Mouse (Mus musculus): Measurements from ENCODE around the gene Kcne2.

The Kcne2 gene

DNA sequence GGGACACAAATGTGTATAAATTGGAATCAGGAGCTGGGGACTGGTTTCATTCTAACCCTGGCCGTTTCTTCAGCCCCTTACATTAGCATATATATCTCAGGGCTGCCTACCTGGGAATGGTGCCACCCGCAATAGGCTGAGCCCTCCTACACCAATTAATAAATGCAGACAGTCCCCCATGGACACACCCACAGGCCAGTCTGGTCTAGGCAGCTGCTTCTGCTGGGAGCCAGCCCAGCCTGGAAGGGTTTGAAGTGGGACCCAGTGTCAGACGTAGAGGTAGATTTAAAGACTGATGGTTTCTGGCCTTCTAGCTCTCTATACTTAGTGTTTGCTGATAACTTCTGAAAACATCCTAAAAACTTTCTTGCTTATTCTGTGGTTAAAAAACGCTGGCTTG, 16.9 kb downstream of the Kcne2 start:
- DNase-seq (ENCODE audit: low read depth, low spot score) = no peak

DNA sequence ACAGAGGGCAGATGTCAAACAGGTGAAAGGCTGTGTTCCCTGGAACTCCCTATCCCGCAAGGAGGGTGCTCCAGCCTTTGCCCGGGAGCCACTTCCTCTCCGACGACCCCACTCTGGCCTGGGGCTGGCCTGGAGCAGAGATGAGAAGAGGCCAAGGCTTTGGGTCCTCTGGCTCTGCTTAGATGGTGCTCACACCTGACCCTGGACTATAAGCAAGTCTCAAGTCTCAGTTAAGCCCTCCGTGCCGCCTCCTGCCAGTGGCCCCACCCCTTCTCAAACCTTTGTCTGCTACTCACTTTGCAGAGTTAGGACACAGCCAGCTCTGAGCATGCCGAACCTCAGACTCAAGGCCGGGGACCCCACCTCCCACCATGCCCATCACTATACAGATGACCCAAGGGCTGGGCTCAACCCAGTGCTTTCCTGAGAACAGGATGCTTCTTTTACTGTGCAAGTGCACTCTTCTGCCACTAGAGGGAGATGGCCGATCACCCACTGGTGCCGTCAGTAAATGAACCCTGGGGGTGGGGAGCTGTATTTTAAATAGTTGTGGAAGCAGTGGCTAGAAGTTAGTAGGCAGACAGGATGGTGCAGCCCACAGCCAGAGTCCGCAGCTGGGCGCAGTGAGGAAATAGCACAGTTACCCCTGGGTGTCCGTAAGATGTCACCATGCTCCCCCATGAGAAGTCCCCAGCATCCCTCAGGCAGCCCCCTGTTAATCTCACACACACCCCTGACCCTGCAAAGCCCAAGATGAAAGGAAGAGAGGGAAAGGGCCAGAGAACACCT, 22.0 kb downstream of the Kcne2 start:
- peak; percentile 70 for DNase-seq (ENCODE audit: low read depth, low spot score)

DNA sequence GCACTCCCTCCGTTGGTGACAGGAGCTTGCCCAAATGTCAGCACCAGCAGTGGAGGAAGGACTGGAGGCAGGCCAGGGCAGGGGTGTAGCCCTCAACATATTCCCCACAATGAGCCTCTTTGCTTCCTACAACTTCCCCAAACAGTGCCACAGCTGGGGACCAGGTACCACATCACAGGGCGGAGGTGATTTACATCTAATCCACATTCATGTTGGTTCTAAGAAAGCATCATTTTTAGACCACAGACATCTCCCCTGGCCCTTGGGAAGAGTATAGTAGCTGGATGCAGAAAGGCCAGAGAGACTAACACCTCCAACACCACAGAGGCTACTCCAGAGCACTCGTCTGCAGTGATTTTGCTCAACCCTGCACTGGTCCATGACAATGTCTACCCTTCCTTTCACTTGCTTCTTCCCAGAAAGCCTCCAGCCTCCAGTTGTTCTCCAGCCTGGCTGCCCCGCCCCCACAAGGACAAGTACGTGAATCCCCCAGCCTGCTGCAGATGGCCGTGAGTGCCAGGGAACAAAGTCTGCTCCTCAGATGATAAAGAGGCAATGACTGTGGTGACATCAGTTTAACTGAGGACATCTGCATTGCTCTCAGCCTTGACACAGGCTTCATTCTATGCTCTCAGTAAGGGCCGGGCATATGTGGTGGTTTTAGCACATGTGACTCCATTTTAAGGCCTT, 24.0 kb downstream of the Kcne2 start:
- DNase-seq (ENCODE audit: low read depth, low spot score) = no peak

DNA sequence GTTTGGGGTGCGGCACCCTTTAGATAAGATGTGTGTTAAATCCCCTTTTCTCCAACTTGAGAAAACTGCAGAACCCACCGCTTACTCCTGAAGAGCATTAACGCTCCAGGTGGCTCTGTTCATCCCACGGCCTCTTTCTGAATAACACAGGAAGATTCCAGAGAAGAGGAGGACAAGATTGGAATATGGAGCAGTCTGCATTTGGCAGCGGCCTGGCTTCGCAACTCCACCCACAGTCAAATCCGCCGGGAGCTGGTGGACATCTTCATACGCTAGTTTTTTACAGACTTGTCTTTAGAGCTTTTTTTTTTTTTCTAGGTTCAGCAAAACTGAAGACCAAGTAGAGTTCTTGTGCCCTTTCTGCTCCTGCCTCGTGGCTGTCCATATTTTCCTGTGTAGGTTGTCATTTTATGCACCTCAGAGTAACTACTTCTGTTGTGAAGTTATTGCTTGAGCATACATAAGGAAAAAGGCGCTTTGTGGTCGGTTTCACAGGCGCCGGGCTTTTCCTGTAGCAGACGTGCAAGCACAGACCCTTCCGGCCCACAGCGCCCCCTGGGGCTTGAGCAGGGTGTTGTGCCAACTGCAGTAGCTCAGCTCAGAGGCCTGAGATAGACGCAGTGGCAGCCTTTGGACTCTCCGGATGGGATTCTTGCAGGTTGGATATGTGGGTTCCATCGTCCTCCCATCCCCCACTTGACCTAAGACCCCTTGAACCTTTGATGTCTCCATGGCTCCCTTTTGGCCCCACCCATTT, 27.3 kb downstream of the Kcne2 start:
- DNase-seq (ENCODE audit: low read depth, low spot score) = peak; percentile 83

DNA sequence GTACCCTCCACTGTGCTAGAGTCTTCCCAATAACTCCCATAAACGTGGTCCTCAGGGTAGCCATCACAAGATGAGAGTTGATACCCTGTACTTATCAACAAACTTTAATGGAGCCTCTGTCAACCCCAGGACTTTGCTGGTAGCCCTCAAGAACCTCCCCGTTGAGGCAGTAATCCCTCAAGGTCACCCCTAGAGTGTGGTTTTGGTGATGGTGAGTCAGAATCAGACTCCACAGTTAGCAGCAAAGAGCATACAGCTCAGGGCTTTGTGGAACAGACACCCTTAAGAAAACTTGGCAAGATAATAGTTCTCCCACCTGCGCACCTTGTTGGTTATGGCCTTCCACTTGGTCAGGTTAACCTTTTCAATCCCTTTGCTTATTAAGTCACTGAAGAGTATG, 28.2 kb downstream of the Kcne2 start:
- DNase-seq (ENCODE audit: low read depth, low spot score) = no peak

DNA sequence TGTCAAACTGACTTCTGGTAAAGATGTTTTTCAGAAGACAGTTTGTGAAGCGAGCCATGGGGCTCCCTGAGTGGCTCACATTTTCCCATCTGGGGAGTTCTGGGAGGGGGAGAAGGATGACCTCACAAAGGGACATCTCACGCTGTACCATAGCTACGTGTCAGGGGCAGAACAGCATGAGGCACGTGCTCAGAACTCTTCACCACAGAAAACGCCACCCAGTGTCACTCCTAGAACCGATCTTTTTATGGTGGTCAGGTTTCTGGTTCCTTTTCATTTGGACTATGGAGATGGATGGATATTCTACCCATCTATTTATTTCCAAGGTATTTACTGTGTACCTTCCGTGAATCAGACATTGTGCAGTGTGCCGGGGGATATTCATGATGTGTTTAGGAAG, 29.2 kb downstream of the Kcne2 start, which contains the start of gene Fam243:
Gene Fam243, minus strand, starts transcription at position 101 of the 400 bp plus-strand sequence.
- no peak for DNase-seq (ENCODE audit: low read depth, low spot score)

DNA sequence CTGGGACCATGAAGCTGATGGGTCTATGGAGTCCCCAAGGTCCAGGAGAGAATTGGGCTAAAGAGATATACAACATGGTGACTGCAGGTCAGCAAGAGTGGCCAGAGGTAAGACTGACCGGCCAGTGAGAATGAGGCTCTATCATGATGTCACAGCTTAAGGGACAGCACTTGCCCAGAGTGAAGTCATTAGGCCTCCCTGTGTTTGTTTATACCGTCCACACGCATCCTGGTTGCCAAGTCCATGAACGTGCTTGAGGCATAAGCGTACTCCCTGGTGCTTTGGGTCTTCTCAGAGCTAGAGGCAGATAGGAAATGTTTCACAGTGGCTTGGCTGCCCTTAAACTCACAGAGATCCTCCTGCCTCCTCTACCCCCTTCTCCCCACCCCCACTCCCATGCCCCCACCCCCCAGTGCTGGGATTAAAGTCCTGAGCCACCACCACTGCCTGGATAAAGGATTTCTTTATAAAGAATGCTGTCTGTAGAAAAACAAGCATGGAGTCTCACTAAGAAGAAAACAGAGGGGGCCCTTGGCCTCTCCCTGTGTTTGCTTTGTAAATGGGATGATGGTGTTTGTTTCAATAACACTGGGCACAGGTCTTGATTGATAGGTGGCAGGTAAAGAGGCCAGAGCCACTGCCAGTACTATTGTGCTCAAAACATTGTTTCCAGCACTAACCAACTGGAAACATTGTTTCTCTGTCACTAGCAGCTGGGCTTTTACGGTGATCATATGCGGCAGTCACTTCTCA, 32.3 kb downstream of the Kcne2 start:
- no peak for DNase-seq (ENCODE audit: low read depth, low spot score)

DNA sequence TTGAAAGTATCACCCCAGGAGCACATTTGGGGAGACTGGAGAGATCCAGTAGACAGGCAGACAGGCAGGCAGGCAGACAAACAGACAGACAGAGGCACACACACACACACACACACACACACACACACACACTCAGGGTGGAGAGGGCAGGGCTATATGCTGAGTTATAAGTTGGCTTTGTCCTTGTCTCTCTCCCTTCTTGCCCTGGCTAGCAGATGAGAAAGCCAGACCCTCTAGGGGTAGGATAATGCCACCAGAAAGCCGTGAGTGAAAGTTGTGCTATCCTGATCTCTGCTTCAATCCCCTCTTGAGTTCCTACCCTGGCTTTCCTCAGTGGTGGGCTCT, 32.8 kb downstream of the Kcne2 start:
- no peak for DNase-seq (ENCODE audit: low read depth, low spot score)

DNA sequence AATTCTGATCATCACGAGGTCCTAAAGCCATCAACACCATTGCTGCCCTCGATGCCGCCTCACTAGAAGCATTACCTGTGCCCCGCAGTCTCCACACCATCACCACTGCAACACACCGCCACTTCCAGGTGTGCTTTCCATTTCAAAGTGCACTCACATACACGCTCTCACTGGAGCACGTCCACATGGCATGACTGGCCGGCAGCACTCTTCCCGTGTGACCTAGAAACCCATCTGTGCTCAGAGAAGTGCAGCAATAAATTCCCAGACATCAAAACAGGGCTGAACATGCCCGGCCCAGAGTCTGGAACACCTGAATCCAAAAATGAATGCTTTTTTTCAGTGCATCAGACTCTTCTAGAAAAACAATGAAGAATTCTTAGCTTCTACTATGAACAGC, 35.7 kb downstream of the Kcne2 start:
- no peak for DNase-seq (ENCODE audit: low read depth, low spot score)

DNA sequence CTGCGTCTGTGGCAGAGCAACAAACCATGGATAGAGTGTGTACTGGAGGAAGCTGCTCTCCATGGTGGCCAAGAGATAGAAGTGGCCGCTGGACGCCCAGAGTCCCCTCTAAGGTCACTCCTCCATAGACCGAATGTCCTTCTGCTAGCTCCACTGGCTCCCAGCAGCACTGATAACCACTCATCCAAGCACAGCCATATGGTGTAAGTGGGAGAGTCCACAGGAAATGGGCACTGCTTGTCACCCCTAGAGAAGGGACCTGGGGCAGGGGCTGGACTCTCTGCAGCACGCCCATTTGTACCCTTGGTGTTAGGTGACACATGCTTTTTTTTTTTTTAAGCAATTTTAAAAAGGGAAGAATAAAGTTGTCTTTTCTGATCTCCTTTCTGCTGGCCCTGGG, 38.8 kb downstream of the Kcne2 start:
- no peak for DNase-seq (ENCODE audit: low read depth, low spot score)

DNA sequence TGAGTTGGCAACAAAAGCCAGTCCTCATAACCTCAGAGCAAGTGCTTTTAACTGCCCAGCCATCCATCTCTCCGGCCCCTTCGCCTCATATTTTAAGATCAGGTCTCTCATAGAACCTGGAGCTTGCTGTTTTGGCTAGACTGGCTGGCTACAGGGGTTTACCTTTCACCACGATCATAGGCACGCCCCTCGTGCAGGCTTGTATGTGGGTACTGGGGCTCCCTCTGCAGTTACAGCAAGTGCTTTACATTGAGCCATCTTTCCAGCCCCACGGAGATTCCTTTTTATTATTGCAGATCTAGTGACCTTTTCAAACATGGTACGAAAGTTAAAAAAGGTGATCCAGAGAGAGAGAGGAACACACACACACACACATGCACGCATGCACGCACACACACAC, 42.4 kb downstream of the Kcne2 start:
- DNase-seq (ENCODE audit: low read depth, low spot score) = no peak

DNA sequence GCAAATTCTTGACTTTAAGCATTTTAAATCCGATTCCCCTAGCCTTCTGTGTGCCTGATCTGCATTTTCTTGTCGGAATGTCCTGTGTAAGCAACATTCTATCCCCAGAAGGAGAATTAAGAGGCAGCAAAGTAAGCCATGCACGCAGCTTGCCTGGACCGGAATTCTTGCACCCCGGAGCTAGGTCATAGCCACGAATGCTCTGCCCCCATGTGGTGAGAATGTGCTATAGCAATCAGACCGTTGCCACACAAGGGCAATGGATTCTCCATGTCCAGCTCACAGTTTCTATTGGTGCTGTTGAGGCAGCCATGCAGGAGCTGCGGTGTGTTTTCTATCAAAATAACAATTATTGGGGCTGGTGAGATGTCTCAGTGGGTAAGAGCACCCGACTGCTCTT, 44.1 kb downstream of the Kcne2 start:
- DNase-seq (ENCODE audit: low read depth, low spot score) = peak; percentile 88

DNA sequence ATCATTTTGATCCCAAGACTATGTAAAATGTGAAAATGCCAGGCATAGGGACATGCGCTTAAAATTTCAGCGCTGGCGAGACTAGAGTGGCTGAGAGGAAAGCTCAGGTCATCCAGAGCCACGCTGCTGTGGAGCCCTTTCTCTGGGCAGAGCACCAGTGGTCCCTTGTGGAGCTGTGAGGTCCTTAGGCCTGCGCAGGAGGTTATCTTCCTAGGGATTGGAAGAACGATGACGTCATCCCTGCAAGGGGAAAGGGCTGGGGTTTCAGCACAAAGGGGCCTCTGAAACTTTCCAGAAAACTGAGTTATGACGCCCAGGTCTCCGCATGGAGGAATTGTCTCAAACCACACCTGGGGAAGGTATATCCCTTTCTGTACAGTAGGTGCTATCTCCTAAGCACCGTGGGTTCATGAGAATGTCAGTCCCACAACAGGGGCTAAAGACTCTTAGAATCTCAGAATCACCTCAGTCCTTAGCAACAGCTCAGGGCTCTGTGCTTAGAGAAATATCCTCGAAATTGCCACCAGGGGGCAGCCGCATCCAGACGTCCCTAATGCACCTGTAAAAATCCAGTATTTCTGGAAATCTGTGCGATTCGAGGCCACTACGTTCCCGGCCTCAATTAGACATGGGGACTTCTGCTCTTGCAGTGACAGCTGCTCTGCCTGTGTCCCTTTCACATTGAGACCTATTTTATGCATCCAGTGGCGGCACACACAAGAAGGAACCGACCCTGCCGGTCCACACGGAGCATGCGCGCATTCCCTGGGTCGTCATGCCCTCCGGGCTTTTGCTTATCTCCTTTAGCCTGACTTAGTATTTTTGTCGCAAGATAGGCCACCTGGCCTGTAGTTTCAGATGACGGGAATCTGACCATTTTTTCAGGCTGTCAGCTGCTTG, 48.7 kb downstream of the Kcne2 start:
- DNase-seq (ENCODE audit: low read depth, low spot score) = peak; percentile 88

DNA sequence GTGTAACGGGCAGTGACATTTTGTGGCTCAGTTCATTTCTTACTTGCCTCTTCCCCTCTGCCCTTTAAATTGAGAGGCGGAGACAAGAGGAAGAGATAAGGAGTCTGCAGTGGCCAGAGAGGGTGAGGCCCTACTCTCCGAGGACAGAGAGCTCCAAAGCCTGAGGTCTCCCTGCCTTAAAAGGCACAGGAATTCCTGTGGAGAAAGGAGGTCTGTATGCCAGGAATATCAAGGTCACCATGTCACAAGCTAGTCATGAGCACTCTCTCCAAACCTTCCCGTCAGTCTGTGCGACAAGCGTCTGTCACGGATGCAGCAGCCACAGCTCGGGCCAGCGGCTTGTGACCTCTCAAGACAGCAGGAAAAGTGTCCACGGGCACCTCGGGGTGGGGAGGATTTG, 53.0 kb downstream of the Kcne2 start:
- no peak for DNase-seq (ENCODE audit: low read depth, low spot score)

DNA sequence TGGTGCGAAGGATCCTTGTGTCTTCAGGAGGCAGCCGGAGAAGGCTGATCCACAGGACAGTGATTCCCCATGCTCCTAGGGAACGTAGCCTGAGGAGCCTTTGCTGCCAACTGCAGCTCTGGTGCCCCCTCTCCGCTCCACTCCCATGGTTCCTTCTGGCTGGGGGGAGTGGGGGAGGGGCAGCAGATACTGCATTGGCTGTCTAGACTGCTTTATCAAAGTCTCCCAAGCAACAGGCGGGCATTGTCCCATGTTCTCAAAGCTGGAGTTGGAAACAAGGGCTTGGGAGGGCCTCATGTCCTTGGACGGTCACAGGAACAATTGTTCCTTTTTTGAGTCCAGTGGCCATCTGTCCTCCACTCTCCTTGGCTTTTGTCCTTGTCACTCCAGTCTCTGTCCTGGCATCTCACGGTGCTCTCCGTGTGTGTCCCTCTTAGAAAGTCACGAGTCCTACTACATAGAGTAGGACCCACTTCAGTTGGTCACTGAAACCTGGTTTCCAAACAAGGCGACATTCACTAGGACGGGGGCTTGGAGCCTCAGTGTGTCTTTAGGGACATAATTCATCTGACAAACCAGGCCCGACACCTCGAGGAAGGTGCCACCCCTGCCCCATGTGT, 54.2 kb downstream of the Kcne2 start:
- no peak for DNase-seq (ENCODE audit: low read depth, low spot score)
